ENCODE assay signal across 8 mouse cellular contexts in genomic region chr11:102406401-102406800, GRCm38 (mm10). TPM values are rescaled to one million over a fixed set of nuclear protein-coding genes. Genes with fewer than 3 reads are reported as not detected.
A peak's percentile ranks its signal among the peaks of the same experiment; 100 is the strongest.
DNase-seq lines count a peak whose midpoint lies in the region; ATAC-seq and TF ChIP-seq lines count a peak whose summit lies in the region.

No protein-coding gene starts in this region.

- peak overlapping the region; percentile 99 for H3K27ac ChIP-seq in heart, embryonic 15.5 days
- peak overlapping the region; percentile 92 for H3K27ac ChIP-seq in brown adipose tissue, adult 24 weeks (replicated peaks; ENCODE audit: low read depth, low read length)
- peak overlapping the region; percentile 88; the same call in 1 of the 2 replicates for H3K27ac ChIP-seq in hindbrain, embryonic 12.5 days
- peak overlapping the region; percentile 85; the same call in 1 of the 2 replicates for H3K27ac ChIP-seq in midbrain, embryonic 12.5 days (replicated peaks)

- H3K9ac ChIP-seq in heart, embryonic 15.5 days: peak overlapping the region; percentile 90
- H3K9ac ChIP-seq in hindbrain, embryonic 12.5 days: peak overlapping the region; percentile 77
- H3K9ac ChIP-seq in midbrain, embryonic 12.5 days (replicated peaks): peak overlapping the region; percentile 86

- TF ChIP-seq POLR2A in lung, adult 2 months (IDR thresholded peaks at IDR 0.05; ENCODE audit: borderline replicate concordance, extremely low read depth, low read depth, low read length): no peak

- TF ChIP-seq CTCF in lung, adult 2 months (IDR thresholded peaks at IDR 0.05; ENCODE audit: insufficient read depth, low read length): no peak

- peaks cover 7% of the 10 kb centered on the region; the same call in 1 of the 2 replicates for H3K27me3 ChIP-seq in heart, embryonic 15.5 days
- peaks cover 3% of the 10 kb centered on the region; the same call in 1 of the 2 replicates for H3K27me3 ChIP-seq in hindbrain, embryonic 12.5 days
- H3K27me3 ChIP-seq in midbrain, embryonic 12.5 days: no peaks in the 10 kb centered on the region; the same call in 1 of the 2 replicates

- peak overlapping the region; percentile 90 for H3K4me3 ChIP-seq in heart, embryonic 15.5 days
- H3K4me3 ChIP-seq in brown adipose tissue, adult 24 weeks (ENCODE audit: insufficient read depth, low read depth, low read length): peak overlapping the region; percentile 73
- peak overlapping the region; percentile 58 for H3K4me3 ChIP-seq in hindbrain, embryonic 12.5 days
- peak overlapping the region; percentile 83 for H3K4me3 ChIP-seq in midbrain, embryonic 12.5 days
- no peak overlapping the region for H3K4me3 ChIP-seq in lung, adult 2 months (replicated peaks; ENCODE audit: extremely low read depth, low read depth, low read length)

- ATAC-seq in heart, embryonic 15.5 days (replicated peaks; ENCODE audit: insufficient number of reproducible peaks, insufficient read depth, low FRiP score, low read depth): no peak
- no peak for ATAC-seq in hindbrain, embryonic 12.5 days (ENCODE audit: low FRiP score)
- ATAC-seq in midbrain, embryonic 12.5 days (ENCODE audit: low FRiP score, low read depth): no peak

- H3K4me2 ChIP-seq in heart, embryonic 15.5 days: peak overlapping the region; percentile 86
- peak overlapping the region; percentile 69 for H3K4me2 ChIP-seq in hindbrain, embryonic 12.5 days (replicated peaks)
- peak overlapping the region; percentile 90 for H3K4me2 ChIP-seq in midbrain, embryonic 12.5 days (replicated peaks)

- H3K4me1 ChIP-seq in heart, embryonic 15.5 days (replicated peaks): peaks cover 28% of the 10 kb centered on the region
- H3K4me1 ChIP-seq in brown adipose tissue, adult 24 weeks (ENCODE audit: control insufficient read depth, insufficient read depth, insufficient read length, low read length): peaks cover 4% of the 10 kb centered on the region; the same call in 1 of the 2 replicates
- peaks cover 47% of the 10 kb centered on the region for H3K4me1 ChIP-seq in hindbrain, embryonic 12.5 days
- H3K4me1 ChIP-seq in midbrain, embryonic 12.5 days: peaks cover 31% of the 10 kb centered on the region
- H3K4me1 ChIP-seq in lung, adult 2 months (ENCODE audit: control insufficient read depth, insufficient read depth, low read length): no peaks in the 10 kb centered on the region

- H3K36me3 ChIP-seq in heart, embryonic 15.5 days: peaks cover 29% of the 10 kb centered on the region
- H3K36me3 ChIP-seq in hindbrain, embryonic 12.5 days: peaks cover 28% of the 10 kb centered on the region
- peaks cover 33% of the 10 kb centered on the region for H3K36me3 ChIP-seq in midbrain, embryonic 12.5 days

- intact Hi-C loops in gastrocnemius, postnatal 14 days (cut with DNase I; ENCODE audit: low total_unique reads): no loop called here

- H3K9me3 ChIP-seq in heart, embryonic 15.5 days (replicated peaks): no peaks in the 10 kb centered on the region
- H3K9me3 ChIP-seq in hindbrain, embryonic 12.5 days (replicated peaks): no peaks in the 10 kb centered on the region
- H3K9me3 ChIP-seq in midbrain, embryonic 12.5 days: no peaks in the 10 kb centered on the region

- DNase-seq in heart, adult 9 months (ENCODE audit: low spot score in 2 of 2): no peak
- DNase-seq in right cerebral cortex, adult 18-20 months: no peak
- DNase-seq in gastrocnemius, postnatal 14 days: no peak
- DNase-seq in lung, adult 2 months: no peak

- WGBS in heart, embryonic 15.5 days: 13% methylated on average over 3 of the region's 3 CpGs
- WGBS in hindbrain, embryonic 12.5 days: 8% methylated on average over 3 of the region's 3 CpGs
- WGBS in midbrain, embryonic 12.5 days: 9% methylated on average over 3 of the region's 3 CpGs
- 19% methylated on average over 3 of the region's 3 CpGs for WGBS in lung, adult 2 months

RNA-seq across cellular contexts. Expression of gene Slc25a39, which starts 1.3 kb away (rescaled TPM):
- 293 and 321 TPM in 2 replicates for polyA plus RNA-seq in heart, embryonic 15.5 days (2015; fragmentation: Nextera tagmentation; extraction: Ambion mirVana)
- polyA plus RNA-seq in brown adipose tissue, adult 24 weeks (2012; ENCODE audit: insufficient read depth, insufficient read length, missing spikeins): 397 and 609 TPM in 2 replicates
- polyA plus RNA-seq in hindbrain, embryonic 12.5 days (2016; fragmentation: Nextera tagmentation; extraction: Ambion mirVana): 148 and 157 TPM in 2 replicates
- 163 and 173 TPM in 2 replicates for polyA plus RNA-seq in midbrain, embryonic 12.5 days (2016; fragmentation: Nextera tagmentation; extraction: Ambion mirVana)
- 10 to 100 TPM; 46.6 to 48.9 TPM for total RNA-seq in gastrocnemius, postnatal 14 days (2021)
- polyA plus RNA-seq in lung, adult 2 months (2012; rRNA removed): 258 and 290 TPM in 2 replicates

RNA-seq across cellular contexts. Expression of gene Rundc3a, which starts 13.2 kb away (rescaled TPM):
- 0.64 and 2.5 TPM in 2 replicates for polyA plus RNA-seq in heart, embryonic 15.5 days (2015; fragmentation: Nextera tagmentation; extraction: Ambion mirVana)
- polyA plus RNA-seq in brown adipose tissue, adult 24 weeks (2012; ENCODE audit: insufficient read depth, insufficient read length, missing spikeins): not detected in 2 replicates
- polyA plus RNA-seq in hindbrain, embryonic 12.5 days (2016; fragmentation: Nextera tagmentation; extraction: Ambion mirVana): 125 and 140 TPM in 2 replicates
- polyA plus RNA-seq in midbrain, embryonic 12.5 days (2016; fragmentation: Nextera tagmentation; extraction: Ambion mirVana): 117 and 133 TPM in 2 replicates
- under 1 TPM; 0.66 to 0.90 TPM for total RNA-seq in gastrocnemius, postnatal 14 days (2021)
- 1.9 and 2.8 TPM in 2 replicates for polyA plus RNA-seq in lung, adult 2 months (2012; rRNA removed)

RNA-seq across cellular contexts. Expression of gene Grn, which starts 23.7 kb away (rescaled TPM):
- polyA plus RNA-seq in heart, embryonic 15.5 days (2015; fragmentation: Nextera tagmentation; extraction: Ambion mirVana): 198 and 242 TPM in 2 replicates
- polyA plus RNA-seq in brown adipose tissue, adult 24 weeks (2012; ENCODE audit: insufficient read depth, insufficient read length, missing spikeins): 57.5 and 78.8 TPM in 2 replicates
- 96.9 and 101 TPM in 2 replicates for polyA plus RNA-seq in hindbrain, embryonic 12.5 days (2016; fragmentation: Nextera tagmentation; extraction: Ambion mirVana)
- 67.0 and 82.7 TPM in 2 replicates for polyA plus RNA-seq in midbrain, embryonic 12.5 days (2016; fragmentation: Nextera tagmentation; extraction: Ambion mirVana)
- total RNA-seq in gastrocnemius, postnatal 14 days (2021): 10 to 100 TPM; 57.2 to 63.7 TPM
- polyA plus RNA-seq in lung, adult 2 months (2012; rRNA removed): 220 and 257 TPM in 2 replicates

RNA-seq across cellular contexts. Expression of gene Slc4a1, which starts 40.4 kb away (rescaled TPM):
- polyA plus RNA-seq in heart, embryonic 15.5 days (2015; fragmentation: Nextera tagmentation; extraction: Ambion mirVana): 20.2 and 31.9 TPM in 2 replicates
- 1.2 TPM in 1 of 2 replicates, not detected in the other for polyA plus RNA-seq in brown adipose tissue, adult 24 weeks (2012; ENCODE audit: insufficient read depth, insufficient read length, missing spikeins)
- polyA plus RNA-seq in hindbrain, embryonic 12.5 days (2016; fragmentation: Nextera tagmentation; extraction: Ambion mirVana): 30.8 and 33.5 TPM in 2 replicates
- 26.7 and 30.4 TPM in 2 replicates for polyA plus RNA-seq in midbrain, embryonic 12.5 days (2016; fragmentation: Nextera tagmentation; extraction: Ambion mirVana)
- total RNA-seq in gastrocnemius, postnatal 14 days (2021): 1 to 10 TPM in 1 of 2 experiments, under 1 TPM in 1; 0.59 to 1.5 TPM
- polyA plus RNA-seq in lung, adult 2 months (2012; rRNA removed): 1.1 and 1.2 TPM in 2 replicates

RNA-seq across cellular contexts. Expression of gene Fam171a2, which starts 41.1 kb away (rescaled TPM):
- 2.7 and 5.7 TPM in 2 replicates for polyA plus RNA-seq in heart, embryonic 15.5 days (2015; fragmentation: Nextera tagmentation; extraction: Ambion mirVana)
- polyA plus RNA-seq in brown adipose tissue, adult 24 weeks (2012; ENCODE audit: insufficient read depth, insufficient read length, missing spikeins): 0.63 and 1.0 TPM in 2 replicates
- polyA plus RNA-seq in hindbrain, embryonic 12.5 days (2016; fragmentation: Nextera tagmentation; extraction: Ambion mirVana): 21.5 and 22.8 TPM in 2 replicates
- 17.6 and 18.0 TPM in 2 replicates for polyA plus RNA-seq in midbrain, embryonic 12.5 days (2016; fragmentation: Nextera tagmentation; extraction: Ambion mirVana)
- 1 to 10 TPM; 6.2 to 7.3 TPM for total RNA-seq in gastrocnemius, postnatal 14 days (2021)
- polyA plus RNA-seq in lung, adult 2 months (2012; rRNA removed): 19.6 and 22.8 TPM in 2 replicates

Comparison
In these comparisons a context has a peak if more than half of its experiments do, and no peak if none do; other contexts are left out.
1. RNA of gene Rundc3a, which starts 13.2 kb away (polyA plus RNA-seq): 125 to 140 TPM in hindbrain, embryonic 12.5 days and 117 to 133 TPM in midbrain, embryonic 12.5 days; 1.9 to 2.8 TPM in lung, adult 2 months, 0.64 to 2.5 TPM in heart, embryonic 15.5 days and not detected in brown adipose tissue, adult 24 weeks; every median in the first group is over 10 times any median in the second.
2. Peak in every context shown above with its lines, with median percentiles within 50 percentile points of each other: H3K27ac ChIP-seq, H3K4me2 ChIP-seq and H3K9ac ChIP-seq.